Mouse (Mus musculus) intestine, embryonic 14.5 days (tissue): ENCODE measurements around the gene Il12a. TPM values are rescaled to one million over a fixed set of nuclear protein-coding genes. Genes with fewer than 3 reads are reported as not detected.

Experiments used
- ATAC-seq: fragments of 200-750 bp; cut with Nextera tagmentation; replicated peaks from 2 replicates; pipeline ENCODE4 v1.8.0; 2017; ENCODE audit warnings: low read depth, moderate number of reproducible peaks, moderate TSS enrichment, moderate library complexity; ENCODE audit not compliant: low FRiP score, low TSS enrichment
- DNase-seq: peaks from one replicate; pipeline ENCODE4 v3.0.0-alpha.2; 2018; ENCODE audit warnings: low spot score
- H3K27ac ChIP-seq: fragments of 300-500 bp; sonication (generic); 2 replicates; pipeline ENCODE4 v1.5.1; 2014; ENCODE audit warnings: low read depth, mild to moderate bottlenecking, control low read depth
- H3K27me3 ChIP-seq: fragments of 300-500 bp; sonication (generic); replicated peaks from 2 replicates; pipeline ENCODE4 v1.6.1; 2014; ENCODE audit warnings: low read length, control low read depth; ENCODE audit not compliant: control insufficient read depth, insufficient read depth
- H3K36me3 ChIP-seq: fragments of 300-500 bp; sonication (generic); 2 replicates; pipeline ENCODE4 v1.6.1; 2014; ENCODE audit warnings: low read length, control low read depth; ENCODE audit not compliant: control insufficient read depth, insufficient read depth
- H3K4me1 ChIP-seq: fragments of 300-500 bp; sonication (generic); replicated peaks from 2 replicates; pipeline ENCODE4 v1.6.1; 2014; ENCODE audit warnings: low read length, control low read depth, mixed read lengths; ENCODE audit not compliant: control insufficient read depth, insufficient read depth
- H3K4me2 ChIP-seq: fragments of 300-500 bp; sonication (generic); 2 replicates; pipeline ENCODE4 v1.6.1; 2014; ENCODE audit warnings: low read length
- H3K4me3 ChIP-seq: fragments of 300-500 bp; sonication (generic); 2 replicates; pipeline ENCODE4 v1.5.1; 2014; ENCODE audit warnings: low read depth, low read length, control low read depth, mixed read lengths
- H3K9ac ChIP-seq: fragments of 300-500 bp; sonication (generic); 2 replicates; pipeline ENCODE4 v1.6.1; 2014; ENCODE audit warnings: mild to moderate bottlenecking, low read length
- H3K9me3 ChIP-seq: fragments of 300-500 bp; sonication (generic); 2 replicates; pipeline ENCODE4 v1.6.1; 2016; ENCODE audit warnings: low read length, control low read depth; ENCODE audit not compliant: control insufficient read depth
- WGBS: fragments of 180-500 bp; shearing (Covaris S2); extraction: QIAGEN DNeasy Blood & Tissue Kit; methylation state at CpG from one replicate; pipeline ENCODE4 v1.1.7; 2014; 5-methylcytosine and 5-hydroxymethylcytosine counted together
- polyA plus RNA-seq: library from polyadenylated mRNA; unstranded; fragments of >200 nt; fragmentation: Nextera tagmentation; extraction: Ambion mirVana; gene quantifications from 2 replicates; pipeline ENCODE4 v1.2.1, GENCODE M21; 2014

Gene Il12a
- polyA plus RNA-seq, 1 experiment from 2014 or later = not detected

DNA sequence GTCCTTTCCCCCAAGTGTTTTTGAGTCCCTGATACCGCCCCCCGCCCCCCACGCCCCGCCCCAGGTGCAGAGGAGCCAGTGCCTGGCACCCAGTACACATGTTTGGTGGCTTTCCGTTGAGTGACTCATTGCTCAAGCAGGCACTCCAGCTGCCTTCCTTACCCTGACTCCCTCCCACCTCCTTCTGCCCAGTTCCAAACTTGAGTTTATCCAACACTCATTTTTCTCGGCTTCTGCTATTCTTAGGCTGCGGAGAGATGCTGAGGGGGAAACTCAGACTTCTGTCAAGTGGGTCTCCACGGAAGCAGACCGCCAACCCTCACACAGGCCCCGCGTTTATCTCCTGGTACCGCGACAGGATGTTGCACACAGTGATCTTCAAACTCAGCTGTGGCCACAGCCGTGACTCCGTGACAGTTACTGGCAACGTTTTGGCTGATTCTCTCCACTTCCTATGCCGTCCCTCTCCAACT, 13.6 kb upstream of the Il12a start:
- Histone ChIP-seq H3K36me3 (no peaks in the 10 kb centered on the region), H3K4me1 (0 out of 2 replicates have a peak, but pooled peaks cover 5% of the 10 kb centered on the region), H3K4me2 (peak overlapping the region; percentile 38), H3K4me3 (0 out of 2 replicates have a peak overlapping the region, but pooled peaks have one; percentile 11), H3K27ac (no peak overlapping the region), H3K9ac (0 out of 2 replicates have a peak overlapping the region, but pooled peaks have one; percentile 2), H3K27me3 (no peaks in the 10 kb centered on the region), H3K9me3 (no peaks in the 10 kb centered on the region)
- DNase-seq (no peak), ATAC-seq (peak; percentile 64; the same call in 1 of the 2 replicates)
- WGBS = 23% methylated on average over 17 of the region's 17 CpGs

DNA sequence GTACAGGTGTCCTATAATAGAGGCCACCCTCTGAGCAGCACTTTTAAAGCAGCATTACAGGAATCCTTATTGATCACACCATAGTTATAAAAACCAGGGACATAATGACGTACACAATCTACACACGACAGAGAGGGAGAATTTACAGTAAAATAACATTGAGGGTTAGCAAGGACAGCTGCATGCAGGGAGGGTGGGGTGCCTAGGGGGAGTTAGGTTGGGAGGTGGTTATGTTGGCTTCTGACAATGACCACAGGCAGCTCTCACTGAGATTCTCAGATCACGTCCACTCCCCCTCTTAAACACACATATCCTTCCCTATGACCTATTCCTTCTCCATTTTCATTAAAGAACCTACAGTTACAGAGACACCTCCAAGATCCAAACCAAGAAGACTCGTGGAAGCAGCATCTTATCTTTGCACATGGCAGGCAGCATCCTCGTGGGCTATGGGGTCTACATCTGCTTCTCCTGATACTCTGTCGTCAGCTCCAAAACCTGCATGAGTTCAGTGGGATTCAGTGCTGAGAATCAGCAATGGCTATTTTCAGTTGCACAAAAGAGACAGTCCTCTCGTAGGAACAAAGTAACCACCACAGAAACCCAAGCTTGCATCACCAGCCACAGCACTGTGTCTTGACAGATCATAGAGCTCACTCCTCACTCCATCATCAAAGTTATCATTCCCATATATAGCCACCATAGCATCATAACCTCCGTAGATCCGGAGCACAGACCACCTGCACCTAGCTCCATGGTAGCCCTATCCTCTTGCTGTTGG, 11.4 kb upstream of the Il12a start:
- WGBS = 87% methylated on average over 9 of the region's 9 CpGs
- DNase-seq = no peak
- no peak overlapping the region for H3K27ac ChIP-seq

DNA sequence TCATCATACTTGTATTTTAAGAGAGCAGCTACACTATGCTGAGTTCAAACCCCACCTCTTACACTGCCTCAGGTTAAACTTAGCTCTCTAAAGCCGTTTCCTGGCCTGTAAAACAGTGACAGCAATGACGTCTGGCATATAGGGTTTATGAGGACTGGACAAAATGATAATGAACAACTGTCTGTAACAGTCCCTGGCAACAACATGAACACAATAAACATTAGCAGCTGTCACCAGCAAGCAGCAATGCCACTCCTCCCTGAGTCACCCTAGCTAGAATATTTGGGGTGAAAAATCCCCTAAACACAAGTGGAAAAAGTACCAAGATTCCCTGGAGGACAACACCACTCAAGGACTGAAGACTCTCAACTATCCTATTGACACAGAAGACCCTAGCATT, 6.9 kb upstream of the Il12a start:
- no peak overlapping the region for H3K4me3 ChIP-seq
- H3K27me3 ChIP-seq = no peaks in the 10 kb centered on the region
- WGBS = 30% methylated on average over 2 of the region's 2 CpGs
- no peak overlapping the region for H3K27ac ChIP-seq
- DNase-seq (no peak), ATAC-seq (no peak)
- no peaks in the 10 kb centered on the region for H3K4me1 ChIP-seq
- H3K9me3 ChIP-seq = no peaks in the 10 kb centered on the region
- no peak overlapping the region for H3K9ac ChIP-seq
- no peak overlapping the region for H3K4me2 ChIP-seq
- no peaks in the 10 kb centered on the region for H3K36me3 ChIP-seq

More for the DNA sequence above, 11.4 kb upstream of the Il12a start:
- no peak for ATAC-seq
- Histone ChIP-seq H3K9ac (no peak overlapping the region), H3K27me3 (no peaks in the 10 kb centered on the region), H3K4me2 (no peak overlapping the region), H3K4me3 (no peak overlapping the region), H3K4me1 (0 out of 2 replicates have a peak, but pooled peaks cover 5% of the 10 kb centered on the region), H3K36me3 (no peaks in the 10 kb centered on the region), H3K9me3 (no peaks in the 10 kb centered on the region)

DNA sequence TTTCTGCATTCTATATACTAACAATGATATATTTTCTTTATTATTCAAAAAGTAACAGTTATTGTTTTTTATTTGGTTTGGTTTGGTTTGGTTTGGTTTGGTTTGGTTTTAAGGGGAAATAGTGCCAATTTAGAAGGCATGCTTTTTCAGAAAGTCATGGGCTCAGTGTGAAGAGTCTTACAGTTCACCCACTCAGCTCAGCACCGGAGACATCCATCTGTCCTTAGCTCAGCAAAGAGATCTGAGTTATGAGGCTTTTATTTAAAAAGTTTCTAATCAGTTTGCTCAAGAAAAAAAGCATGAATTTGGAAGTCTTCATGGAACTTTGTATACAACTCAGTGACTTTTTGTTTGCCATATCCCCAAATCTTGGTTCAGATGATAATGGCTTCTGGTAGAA, 6.2 kb upstream of the Il12a start:
- Histone ChIP-seq H3K4me2 (no peak overlapping the region), H3K36me3 (no peaks in the 10 kb centered on the region), H3K9me3 (no peaks in the 10 kb centered on the region), H3K4me1 (no peaks in the 10 kb centered on the region), H3K27me3 (no peaks in the 10 kb centered on the region), H3K27ac (no peak overlapping the region), H3K9ac (no peak overlapping the region), H3K4me3 (no peak overlapping the region)
- DNase-seq (no peak), ATAC-seq (no peak)
- WGBS = 76% methylated on average over 1 of the region's 1 CpGs

DNA sequence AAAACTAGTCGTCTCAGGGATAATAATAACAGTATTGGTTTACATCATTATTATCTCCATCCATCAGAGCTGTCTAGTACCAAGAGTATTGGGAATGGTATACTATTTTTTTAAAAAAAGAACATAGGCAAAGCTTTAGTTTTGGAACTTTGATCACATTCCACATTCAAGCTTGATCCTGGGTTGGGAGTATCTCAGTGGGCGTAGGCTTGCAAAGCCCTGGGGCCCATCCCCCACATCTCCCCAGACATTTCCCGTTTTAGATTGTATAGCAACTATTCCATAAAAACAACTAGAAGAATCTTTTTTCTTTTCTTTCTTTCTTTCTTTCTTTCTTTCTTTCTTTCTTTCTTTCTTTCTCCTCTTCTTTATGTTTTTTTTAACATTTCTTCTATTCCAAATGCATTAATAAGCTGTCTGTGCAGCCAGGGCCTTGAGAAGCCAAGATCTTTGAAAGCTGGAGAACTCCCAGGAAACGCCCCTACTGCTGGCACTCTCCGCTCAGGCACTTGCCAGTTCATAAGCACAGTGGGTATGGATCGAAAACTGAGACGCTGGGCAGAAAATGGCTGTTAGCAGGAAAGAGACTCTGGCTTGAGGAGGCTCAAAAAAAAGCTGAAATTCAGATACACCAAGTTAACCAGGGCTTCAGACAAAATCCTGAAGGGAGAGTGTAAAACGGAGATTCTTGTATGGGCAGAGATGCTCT, 3.4 kb upstream of the Il12a start:
- 72% methylated on average over 8 of the region's 8 CpGs for WGBS
- no peaks in the 10 kb centered on the region for H3K36me3 ChIP-seq
- no peak overlapping the region for H3K27ac ChIP-seq
- H3K27me3 ChIP-seq = no peaks in the 10 kb centered on the region
- no peaks in the 10 kb centered on the region for H3K4me1 ChIP-seq
- no peak overlapping the region for H3K4me2 ChIP-seq
- no peak overlapping the region for H3K9ac ChIP-seq
- no peak overlapping the region for H3K4me3 ChIP-seq
- H3K9me3 ChIP-seq = no peaks in the 10 kb centered on the region
- DNase-seq (no peak), ATAC-seq (no peak)

DNA sequence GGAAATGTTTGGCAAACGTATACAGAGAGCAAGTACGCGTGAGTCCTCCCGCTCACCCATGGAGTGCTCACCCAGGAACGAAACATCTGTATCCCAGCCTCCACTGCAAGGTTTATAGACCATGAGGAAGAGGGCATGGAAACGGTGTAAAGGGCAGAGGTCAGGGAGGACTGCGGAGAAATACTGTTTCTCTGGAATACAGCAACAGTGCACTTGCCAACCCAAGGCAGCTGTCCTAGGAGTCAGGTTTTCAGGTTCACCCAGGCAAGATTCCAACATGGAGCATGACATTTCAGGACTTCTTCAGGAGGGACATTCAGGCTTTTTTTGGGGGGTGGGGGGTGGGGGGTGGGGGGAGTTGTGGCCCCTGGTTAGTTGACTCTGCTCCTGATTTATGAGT, 1.1 kb upstream of the Il12a start:
- H3K27me3 ChIP-seq = no peaks in the 10 kb centered on the region
- no peaks in the 10 kb centered on the region for H3K36me3 ChIP-seq
- no peak overlapping the region for H3K27ac ChIP-seq
- H3K9ac ChIP-seq = no peak overlapping the region
- ATAC-seq = no peak
- H3K4me3 ChIP-seq = no peak overlapping the region
- no peak for DNase-seq
- H3K4me1 ChIP-seq = no peaks in the 10 kb centered on the region; the same call in 1 of the 2 replicates
- WGBS = 66% methylated on average over 7 of the region's 7 CpGs
- no peak overlapping the region for H3K4me2 ChIP-seq
- H3K9me3 ChIP-seq = no peaks in the 10 kb centered on the region

DNA sequence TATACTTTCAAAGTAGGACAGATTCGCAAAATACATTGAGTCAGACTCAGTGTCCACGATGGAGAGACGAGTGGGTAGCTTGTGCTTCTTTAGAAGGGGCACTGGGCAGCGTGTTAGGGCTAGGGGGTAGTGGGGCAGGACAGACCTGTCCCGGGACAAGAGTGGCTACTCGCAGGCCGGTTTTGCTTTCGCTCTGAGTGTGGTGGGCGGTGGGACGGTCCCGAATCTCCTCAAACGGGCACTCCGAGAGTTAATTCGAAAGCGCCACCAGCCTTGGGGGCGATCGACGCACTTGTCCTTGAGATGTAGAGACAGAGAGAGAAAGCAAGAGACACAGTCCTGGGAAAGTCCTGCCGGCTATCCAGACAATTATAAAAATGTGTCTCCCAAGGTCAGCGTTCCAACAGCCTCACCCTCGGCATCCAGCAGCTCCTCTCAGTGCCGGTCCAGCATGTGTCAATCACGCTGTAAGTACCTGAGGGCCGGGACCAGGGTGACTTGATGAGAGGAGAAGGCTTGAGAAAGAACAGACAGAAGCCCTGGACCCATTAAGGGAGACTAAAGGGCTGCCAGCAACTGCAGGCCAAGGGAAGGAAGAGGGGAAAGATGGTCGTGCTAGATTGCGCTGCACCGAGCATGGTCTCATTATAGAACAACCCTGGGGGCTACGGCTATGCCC, 795 bp downstream of the Il12a start:
- Histone ChIP-seq H3K27me3 (no peaks in the 10 kb centered on the region), H3K4me1 (no peaks in the 10 kb centered on the region; the same call in 1 of the 2 replicates), H3K9me3 (no peaks in the 10 kb centered on the region), H3K36me3 (no peaks in the 10 kb centered on the region), H3K27ac (no peak overlapping the region), H3K9ac (no peak overlapping the region), H3K4me2 (no peak overlapping the region), H3K4me3 (no peak overlapping the region)
- WGBS = 79% methylated on average over 28 of the region's 28 CpGs
- ATAC-seq = no peak
- DNase-seq = no peak

DNA sequence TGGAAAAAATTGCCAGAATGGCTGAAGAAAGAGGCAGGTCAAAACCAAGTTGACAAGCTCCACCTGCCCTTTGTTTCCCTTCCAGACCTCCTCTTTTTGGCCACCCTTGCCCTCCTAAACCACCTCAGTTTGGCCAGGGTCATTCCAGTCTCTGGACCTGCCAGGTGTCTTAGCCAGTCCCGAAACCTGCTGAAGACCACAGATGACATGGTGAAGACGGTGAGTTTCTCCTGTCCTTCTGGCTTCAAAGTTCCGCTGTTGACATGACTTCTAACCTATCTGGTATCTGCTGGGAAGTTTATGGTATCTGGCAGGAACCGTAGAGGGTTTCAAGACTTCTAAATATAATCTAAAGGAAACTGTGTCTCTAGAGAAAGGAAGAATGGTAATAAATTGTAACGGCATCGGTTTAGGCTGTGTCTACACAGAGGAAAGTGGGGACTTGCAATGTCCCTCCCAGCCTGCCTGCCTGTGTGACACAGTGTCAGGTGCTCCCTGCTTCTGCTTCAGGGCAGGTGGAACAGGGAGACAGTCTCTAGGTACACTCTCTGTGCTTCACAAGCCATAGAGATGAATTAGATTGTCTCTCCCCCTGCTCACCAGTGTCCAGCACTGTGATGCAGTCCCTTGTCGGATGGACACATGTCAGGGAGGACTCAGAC, 1.6 kb downstream of the Il12a start:
- Histone ChIP-seq H3K9ac (no peak overlapping the region), H3K9me3 (no peaks in the 10 kb centered on the region), H3K27me3 (no peaks in the 10 kb centered on the region), H3K4me1 (no peaks in the 10 kb centered on the region; the same call in 1 of the 2 replicates), H3K36me3 (no peaks in the 10 kb centered on the region), H3K27ac (no peak overlapping the region), H3K4me3 (no peak overlapping the region), H3K4me2 (no peak overlapping the region)
- ATAC-seq (no peak), DNase-seq (no peak)
- 56% methylated on average over 7 of the region's 7 CpGs for WGBS
